Mouse (Mus musculus) megakaryocyte, embryonic 14.5 days (primary cell): ENCODE measurements around the gene Prex1.

Source experiments
- FLI1 ChIP-seq: IDR thresholded peaks from 2 replicates; pipeline ENCODE4 v1.6.1; 2012; ENCODE audit warnings: low read length, inconsistent platforms, mixed read lengths
- GATA1 ChIP-seq: IDR thresholded peaks from 3 replicates; pipeline ENCODE4 v1.6.1; 2012; ENCODE audit warnings: mixed read lengths, low read length, inconsistent platforms, borderline replicate concordance

GRCm38 (mm10) chr2:166675588-166676444 is 37.8 kb downstream of the Prex1 start:
- TF ChIP-seq GATA1 = no peak
- no peak for TF ChIP-seq FLI1
